Mouse (Mus musculus) c-Kit-positive CD71-positive TER-119-negative erythroid progenitor cells, embryonic 14.5 days (primary cell): Measurements from ENCODE around the gene Klhl21.

Source experiments
- DNase-seq: peaks from one replicate; pipeline ENCODE4 v3.0.0-alpha.2; 2013; ENCODE audit warnings: low read depth

The Klhl21 gene

GRCm38 (mm10) chr4:151995371-151996172 is 13.0 kb upstream of the Klhl21 start:
- no peak for DNase-seq

- peak; percentile 96 for DNase-seq
These were observed 12.2 kb upstream of the Klhl21 start, which contains the start of gene Phf13 for GRCm38 (mm10) chr4:151996173-151996950. Gene Phf13 (minus strand): TSS chr4:151996258.

GRCm38 (mm10) chr4:151996951-151997222 is 11.7 kb upstream of the Klhl21 start:
- no peak for DNase-seq

- DNase-seq = no peak
These were observed 10.9 kb upstream of the Klhl21 start for GRCm38 (mm10) chr4:151997701-151998100.

- DNase-seq = no peak
These were observed 9.1 kb upstream of the Klhl21 start for GRCm38 (mm10) chr4:151999481-151999880.

- DNase-seq = no peak
These were observed 7.7 kb upstream of the Klhl21 start for GRCm38 (mm10) chr4:152000906-152001305.

- DNase-seq = no peak
These were observed 7.3 kb upstream of the Klhl21 start for GRCm38 (mm10) chr4:152001335-152001734.

- DNase-seq = no peak
These were observed 6.5 kb upstream of the Klhl21 start for GRCm38 (mm10) chr4:152002063-152002462.

- no peak for DNase-seq
These were observed 2.5 kb upstream of the Klhl21 start for GRCm38 (mm10) chr4:152006137-152006536.

- DNase-seq = no peak
These were observed 1.8 kb upstream of the Klhl21 start for GRCm38 (mm10) chr4:152006812-152007211.

GRCm38 (mm10) chr4:152007481-152008147 is 989 bp upstream of the Klhl21 start:
- DNase-seq = no peak

GRCm38 (mm10) chr4:152008148-152008500 is 479 bp upstream of the Klhl21 start:
- no peak for DNase-seq

GRCm38 (mm10) chr4:152009076-152010051 is 761 bp downstream of the Klhl21 start:
- DNase-seq = no peak

GRCm38 (mm10) chr4:152010091-152010706 is 1.6 kb downstream of the Klhl21 start:
- peak; percentile 71 for DNase-seq

- peak; percentile 79 for DNase-seq
These were observed 2.1 kb downstream of the Klhl21 start for GRCm38 (mm10) chr4:152010707-152011134.

GRCm38 (mm10) chr4:152011171-152011760 is 2.7 kb downstream of the Klhl21 start:
- DNase-seq = no peak

- DNase-seq = no peak
These were observed 3.5 kb downstream of the Klhl21 start for GRCm38 (mm10) chr4:152012109-152012508.

- no peak for DNase-seq
These were observed 4.6 kb downstream of the Klhl21 start for GRCm38 (mm10) chr4:152013036-152013813.

GRCm38 (mm10) chr4:152019073-152019472 is 10.5 kb downstream of the Klhl21 start:
- DNase-seq = no peak

GRCm38 (mm10) chr4:152020024-152020423 is 11.4 kb downstream of the Klhl21 start:
- DNase-seq = no peak
